Mouse (Mus musculus) brain, embryonic 14.5 days (tissue): ENCODE data around the gene Capn13.

ENCODE experiments used
- CTCF ChIP-seq: fragments of 200-500 bp; IDR thresholded peaks from 2 replicates; pipeline ENCODE4 v1.5.1; 2012; ENCODE audit warnings: inconsistent platforms, mild to moderate bottlenecking, moderate library complexity, borderline replicate concordance; ENCODE audit not compliant: insufficient read depth, insufficient read length; ENCODE audit errors: extremely low read depth
- POLR2A ChIP-seq: fragments of 200-500 bp; IDR thresholded peaks from 2 replicates; pipeline ENCODE4 v1.6.1; 2012; ENCODE audit warnings: mild to moderate bottlenecking, inconsistent platforms, borderline replicate concordance; ENCODE audit not compliant: poor library complexity, insufficient read depth, insufficient read length, severe bottlenecking; ENCODE audit errors: extremely low read depth

GRCm38 (mm10) chr17:73314786-73315185, 85.9 kb downstream of the Capn13 start:
- TF ChIP-seq POLR2A = no peak
- no peak for TF ChIP-seq CTCF
